Mouse (Mus musculus) adrenal gland, adult 18-20 months (tissue): ENCODE measurements around the gene Rere. TPM values are rescaled to one million over a fixed set of nuclear protein-coding genes. Genes with fewer than 3 reads are reported as not detected.

Source experiments
- DNase-seq, 2 experiments: peaks; one replicate each; pipeline ENCODE4 v3.0.0; 2021 to 2022; ENCODE audit warnings: low spot score in 2 of 2
- total RNA-seq, 2 experiments: library from RNA; stranded (reverse); gene quantifications; 1 replicate in 1 of 2; 2 replicates in 1 of 2; pipeline ENCODE4 v1.2.3; 2021

Gene Rere
- total RNA-seq, 2 experiments from 2014 or later, result 87.8 to 100 TPM

DNA sequence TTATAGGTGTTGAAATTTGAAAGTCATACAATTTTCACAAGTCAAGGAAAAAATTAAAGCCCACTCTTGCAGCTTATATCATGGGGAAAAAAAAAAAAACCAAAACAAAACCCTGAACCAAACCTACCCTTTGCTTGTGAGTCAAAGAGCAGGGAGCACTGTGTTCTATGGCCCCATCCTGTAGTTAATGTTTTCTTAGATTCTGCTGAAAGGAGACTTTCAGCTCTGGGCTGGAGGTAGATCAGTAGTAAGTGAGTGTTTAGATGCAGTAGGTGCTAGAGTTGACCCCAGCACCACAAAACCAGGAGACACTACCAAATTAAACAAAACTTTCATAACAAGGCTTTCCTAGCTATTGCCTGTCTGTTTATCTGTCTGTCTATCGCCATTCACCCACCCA lies 133.3 kb downstream of the Rere start:
- no peak for DNase-seq

DNA sequence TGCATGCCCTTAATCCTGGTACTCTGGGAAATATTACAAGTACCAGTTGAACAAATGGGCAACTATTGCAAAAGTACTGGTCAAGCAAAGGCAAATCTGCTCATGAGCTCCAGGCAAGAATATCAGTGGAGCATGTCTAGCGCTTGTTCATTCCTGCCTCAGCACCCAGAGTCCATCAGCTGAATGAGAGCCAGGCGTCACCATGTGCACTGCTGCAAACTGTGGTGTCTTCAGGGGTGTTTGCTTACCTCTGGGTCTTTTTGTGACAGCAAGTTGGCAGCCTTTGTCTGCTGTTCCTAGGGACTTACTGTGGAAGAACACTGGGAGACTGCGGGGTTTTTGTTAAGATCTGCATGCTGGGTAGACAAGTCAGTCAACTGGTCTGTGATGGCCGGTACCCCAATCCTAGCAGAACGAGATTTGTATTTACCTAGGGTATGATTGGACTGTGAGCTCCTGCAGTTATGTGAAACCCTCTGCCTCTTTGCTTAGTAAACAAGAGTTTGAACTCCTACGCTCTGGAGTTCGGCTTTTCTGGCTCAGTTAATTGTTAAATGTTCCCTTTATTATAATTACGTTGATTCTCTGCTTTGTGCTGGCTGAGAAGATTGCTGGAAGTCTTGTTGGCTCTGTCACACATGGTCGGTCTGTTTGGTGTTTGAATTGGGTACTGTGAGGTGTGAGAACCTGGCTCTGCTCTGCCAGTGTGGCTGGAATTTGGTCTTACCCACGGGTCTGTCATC lies 134.0 kb downstream of the Rere start:
- no peak for DNase-seq

DNA sequence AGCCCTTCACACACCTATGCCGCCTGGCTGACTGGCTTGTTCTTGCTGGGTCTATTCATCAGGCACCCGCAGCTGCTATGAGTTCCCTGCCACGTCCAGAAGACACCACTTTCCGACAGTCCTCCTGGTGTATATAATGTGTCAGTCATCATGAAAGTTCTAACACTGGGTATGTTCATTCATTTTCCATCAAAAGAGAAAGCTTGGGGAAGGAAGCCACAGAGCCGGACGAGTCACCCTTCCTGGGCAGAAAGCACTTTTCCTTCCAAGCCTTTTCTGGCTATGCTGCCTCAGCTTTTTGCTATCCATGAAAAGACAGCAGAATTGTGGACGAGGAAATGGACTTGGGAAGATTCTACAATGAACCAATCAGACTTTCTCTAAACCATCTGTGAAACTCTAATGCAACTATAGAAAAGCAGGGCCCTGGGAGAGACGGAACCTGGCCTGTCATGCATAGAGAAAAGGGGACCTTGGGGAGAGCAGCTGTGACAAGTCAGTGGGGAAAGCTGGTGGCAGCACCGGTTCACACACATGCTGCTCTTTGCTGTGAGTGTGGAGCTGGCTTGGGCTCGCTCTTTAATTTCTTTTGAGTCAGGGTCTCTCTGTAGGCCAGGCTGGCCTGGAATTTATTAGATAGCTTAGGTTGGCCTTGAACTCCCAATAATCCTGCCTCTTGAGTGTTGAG lies 139.3 kb downstream of the Rere start:
- DNase-seq, result no peak

DNA sequence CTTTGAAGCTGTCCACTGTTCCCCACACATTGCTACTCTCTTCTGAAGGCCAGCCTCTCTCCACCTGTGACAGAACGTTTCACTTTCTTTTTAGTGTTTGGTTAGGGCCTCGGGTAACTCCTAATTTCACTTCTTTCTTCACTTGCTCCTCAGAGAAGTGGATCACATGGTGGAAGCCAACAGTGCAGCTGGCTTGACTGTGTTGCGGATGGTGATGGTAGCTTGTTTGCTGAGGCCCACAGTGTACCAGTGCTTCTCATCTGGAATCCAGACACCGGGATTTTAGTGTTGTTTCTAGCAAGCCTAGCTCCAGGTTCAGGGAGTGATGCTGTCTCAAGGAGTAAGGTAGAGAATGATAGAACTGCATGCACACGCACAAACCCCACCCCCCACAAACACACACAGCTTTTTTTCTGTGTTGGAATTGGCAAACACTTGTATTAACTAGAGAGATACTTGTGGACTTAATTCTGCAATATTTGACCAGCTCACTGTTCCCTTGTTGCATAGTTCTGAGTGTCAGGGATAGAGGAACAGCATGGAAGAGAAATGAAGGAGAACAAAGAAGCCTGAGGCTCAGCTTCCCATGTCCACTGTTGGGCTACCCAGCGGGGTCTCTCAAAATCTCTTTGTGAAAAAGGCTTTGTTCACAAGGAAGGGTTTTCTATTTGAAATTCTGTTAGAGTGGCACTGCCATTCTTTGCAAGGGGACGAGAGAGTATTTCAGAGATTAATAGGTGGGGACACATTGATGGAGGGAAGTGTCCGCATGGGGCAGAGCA lies 144.8 kb downstream of the Rere start:
- no peak for DNase-seq

DNA sequence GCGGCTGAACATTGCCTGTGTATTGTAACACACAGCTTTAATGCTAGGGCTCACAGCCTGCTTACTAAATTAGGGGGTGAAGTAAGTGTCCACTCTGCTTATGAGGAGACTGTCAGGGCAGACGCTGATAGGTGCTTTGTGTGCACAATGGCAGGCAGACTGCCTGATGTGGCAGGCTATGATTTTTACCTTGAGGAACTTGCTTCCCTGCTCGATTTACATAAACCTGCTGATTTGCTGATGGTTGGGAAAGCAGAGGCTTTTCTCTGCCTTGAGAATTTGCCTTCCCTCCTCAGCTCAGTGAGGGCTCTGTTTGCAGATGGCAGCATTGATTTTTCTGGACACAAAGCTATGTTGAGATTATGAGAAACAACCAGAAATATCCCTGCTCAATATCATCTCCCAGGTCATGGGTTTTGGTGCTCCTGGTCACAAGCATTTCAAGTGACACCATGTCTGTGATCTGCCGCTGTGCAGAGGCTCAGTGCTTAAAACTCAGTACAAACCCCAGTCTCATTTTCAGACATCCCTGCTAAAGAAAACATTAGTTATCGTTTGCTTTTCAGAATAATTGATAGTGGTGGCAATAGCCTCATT lies 145.5 kb downstream of the Rere start:
- DNase-seq, result no peak

DNA sequence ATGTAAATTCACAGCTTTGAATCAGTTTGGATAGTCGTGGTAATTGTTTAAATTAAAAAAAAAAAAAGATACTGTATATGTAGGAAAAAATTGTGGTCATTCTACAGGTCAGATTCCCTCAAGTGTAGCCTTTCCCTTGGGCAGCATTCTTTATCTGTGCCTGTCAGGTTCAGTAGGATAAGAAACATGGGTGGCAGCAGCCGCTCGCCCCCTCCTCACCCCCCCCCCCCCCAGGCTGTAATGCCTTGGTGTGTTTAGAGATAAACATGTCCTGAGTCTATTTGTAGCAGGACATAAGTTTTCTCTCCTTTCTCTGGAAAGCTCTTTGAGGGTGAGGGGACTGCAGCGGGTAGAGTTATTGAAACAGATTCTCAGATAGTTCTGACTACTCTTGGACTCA lies 147.3 kb downstream of the Rere start:
- no peak for DNase-seq

DNA sequence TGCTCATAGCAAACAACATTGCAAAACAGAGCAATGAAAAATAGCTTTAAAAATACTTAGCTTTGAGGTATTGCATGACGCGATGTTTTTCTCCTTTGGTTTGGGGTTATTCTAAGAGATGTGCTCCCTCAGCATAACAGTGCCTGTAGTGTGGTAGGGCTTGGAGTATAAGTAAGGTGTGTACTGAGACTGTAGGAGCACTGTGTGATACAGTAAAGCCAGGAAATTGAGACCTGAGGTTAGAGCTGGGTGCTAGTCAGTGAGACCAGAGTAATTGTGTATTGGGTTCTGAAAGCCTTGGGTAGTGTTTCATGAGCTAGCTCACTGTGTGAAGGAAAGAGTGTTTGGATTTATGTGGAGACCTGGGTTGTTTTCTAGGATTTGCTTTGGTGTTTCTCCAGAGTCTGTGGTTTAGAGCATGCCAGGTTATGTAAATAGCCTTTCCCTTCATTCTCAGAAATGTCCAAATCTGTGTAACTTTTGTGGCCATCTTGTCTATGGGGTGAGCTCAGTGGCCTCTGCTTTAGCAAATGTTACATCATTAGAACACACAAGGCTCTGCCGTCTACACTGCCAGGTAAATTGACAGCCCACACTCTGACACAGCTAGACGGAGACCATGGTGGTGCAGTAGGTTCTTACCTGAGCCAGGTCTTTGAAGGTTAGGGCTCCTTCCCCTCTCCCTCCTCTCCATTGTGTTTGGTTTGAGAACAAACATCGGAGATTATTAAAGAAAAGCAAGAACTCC lies 152.6 kb downstream of the Rere start:
- no peak for DNase-seq

DNA sequence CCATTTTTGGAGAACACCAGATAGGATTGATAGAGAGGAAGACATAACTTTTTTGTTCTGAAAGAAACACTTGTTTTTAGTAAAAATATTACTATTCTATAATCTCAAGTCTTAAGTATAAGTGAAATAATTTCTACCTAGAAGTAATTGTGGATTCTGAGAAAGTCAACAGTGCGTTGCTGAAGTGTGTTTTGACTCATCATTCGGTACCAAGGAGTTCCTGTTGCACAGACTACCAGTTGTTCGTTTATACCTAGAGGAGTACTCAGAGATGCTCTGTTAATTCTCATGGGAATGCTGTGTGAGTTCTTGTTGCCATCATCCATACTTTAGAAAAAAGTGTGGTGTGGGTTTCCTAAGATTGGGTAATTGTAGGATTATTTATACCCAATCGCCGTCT lies 154.1 kb downstream of the Rere start:
- no peak for DNase-seq

DNA sequence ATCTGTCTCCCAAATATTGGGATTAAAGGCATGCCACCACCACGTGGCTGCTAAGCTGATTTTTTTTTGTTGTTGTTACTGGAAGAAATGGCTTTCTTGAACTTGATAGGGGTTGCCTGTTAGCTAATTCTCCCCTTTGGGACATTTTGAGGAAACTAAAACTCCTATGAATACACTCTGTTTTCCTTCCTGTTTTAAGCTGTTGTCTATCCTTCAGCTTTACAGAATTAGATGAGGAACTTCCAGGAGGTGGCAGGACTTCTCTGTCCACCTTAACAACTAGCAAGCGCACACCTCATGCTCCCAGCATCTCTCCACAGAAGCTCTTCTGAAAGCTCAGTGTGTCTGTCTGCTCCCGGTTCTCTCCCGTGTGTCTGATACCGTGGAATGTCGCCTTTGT lies 157.2 kb downstream of the Rere start:
- no peak for DNase-seq

DNA sequence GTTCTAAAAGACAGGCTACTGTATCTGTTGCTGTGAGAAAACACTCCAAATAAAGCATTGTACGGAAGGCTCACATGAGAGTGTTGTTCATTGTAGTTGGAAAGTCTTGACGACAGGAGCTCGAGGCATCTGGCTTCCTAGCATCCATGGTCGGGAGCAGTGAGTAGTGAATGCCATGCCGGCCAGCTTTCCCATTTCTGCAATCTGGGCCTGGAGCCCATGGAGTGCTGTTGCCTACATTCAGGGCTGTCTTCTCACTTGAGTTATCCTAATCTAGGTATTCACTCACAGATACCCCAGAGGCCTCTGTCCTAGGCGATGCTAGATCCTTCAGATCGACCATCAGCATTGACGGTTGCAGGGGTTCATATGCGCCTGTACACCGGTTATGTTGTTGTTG lies 160.5 kb downstream of the Rere start:
- no peak for DNase-seq

DNA sequence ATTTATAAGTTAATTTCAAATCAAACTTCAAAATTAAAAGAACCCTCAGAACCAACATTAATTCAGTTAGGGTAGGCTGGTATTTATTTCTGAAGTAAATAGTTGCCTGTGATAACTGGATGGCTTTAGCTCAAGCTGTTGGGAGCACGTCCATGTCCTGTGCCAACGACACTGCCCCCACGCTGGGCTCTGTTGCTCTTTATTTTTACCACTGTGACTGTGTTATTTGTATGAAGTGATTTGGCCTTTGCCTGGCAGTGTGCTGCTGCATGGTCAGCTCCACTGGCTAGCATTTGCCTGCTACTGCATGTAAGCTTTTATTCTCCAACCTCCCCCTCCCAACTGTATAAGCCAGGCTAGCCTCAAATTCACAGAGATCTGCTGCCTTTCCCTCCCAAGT lies 162.6 kb downstream of the Rere start:
- DNase-seq, result no peak

DNA sequence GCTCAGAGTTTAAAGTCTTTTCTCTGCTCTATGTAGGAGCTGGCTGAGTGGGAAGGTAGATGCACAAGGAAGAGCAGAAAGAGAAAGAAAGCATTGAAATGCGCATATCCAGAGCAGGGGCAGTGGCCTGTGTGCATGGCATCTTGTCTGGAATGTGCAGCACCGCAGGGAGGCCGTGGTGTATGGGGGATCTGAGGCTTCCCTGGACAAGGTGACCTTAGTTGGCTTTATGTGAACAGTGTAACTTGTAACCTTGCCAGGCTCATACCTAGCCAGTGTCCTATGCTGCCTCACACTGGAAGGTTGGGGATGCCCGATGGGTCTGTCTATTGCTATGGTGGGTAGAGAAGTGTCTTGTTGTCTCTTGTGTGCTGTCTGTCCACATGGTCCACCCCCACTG lies 165.2 kb downstream of the Rere start:
- no peak for DNase-seq

DNA sequence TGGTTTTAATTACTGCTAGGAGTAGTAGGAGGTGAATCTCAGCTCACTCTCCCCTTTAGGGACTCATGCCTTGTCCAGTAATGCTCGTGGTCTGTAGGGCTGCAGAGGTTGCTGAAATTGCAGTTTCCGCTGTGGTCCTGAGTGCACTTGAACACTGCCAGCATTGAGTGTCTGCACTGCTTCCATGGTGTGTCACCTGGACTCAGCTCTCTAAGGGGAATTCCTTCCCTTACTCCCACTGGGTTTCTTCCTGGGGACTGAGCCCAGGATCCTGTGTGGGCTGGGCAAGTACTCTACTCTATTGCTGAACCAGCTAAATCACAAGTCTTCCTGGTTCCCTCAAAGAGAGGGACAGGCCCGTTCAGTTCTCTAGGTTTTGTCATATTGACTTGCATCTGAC lies 166.1 kb downstream of the Rere start:
- DNase-seq, result no peak

DNA sequence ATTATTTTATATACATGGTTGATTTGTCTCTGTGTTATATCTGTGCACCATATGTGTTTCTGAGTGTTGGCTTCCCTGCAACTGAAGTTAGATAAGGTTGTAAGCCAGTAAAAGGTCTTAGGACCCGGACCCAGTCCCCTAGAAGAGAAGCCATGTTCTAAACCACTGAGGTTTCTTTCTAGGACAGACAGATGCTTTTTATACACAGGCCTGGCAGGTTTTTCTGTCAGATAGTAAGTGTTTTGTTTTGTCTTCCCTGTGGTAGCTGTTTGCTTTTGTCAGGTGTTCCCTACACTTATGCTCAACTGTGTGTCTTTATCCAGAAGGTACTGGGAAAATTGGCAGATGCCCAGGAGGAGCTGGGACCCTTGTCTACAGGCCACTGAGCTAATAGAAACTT lies 167.0 kb downstream of the Rere start:
- no peak for DNase-seq

DNA sequence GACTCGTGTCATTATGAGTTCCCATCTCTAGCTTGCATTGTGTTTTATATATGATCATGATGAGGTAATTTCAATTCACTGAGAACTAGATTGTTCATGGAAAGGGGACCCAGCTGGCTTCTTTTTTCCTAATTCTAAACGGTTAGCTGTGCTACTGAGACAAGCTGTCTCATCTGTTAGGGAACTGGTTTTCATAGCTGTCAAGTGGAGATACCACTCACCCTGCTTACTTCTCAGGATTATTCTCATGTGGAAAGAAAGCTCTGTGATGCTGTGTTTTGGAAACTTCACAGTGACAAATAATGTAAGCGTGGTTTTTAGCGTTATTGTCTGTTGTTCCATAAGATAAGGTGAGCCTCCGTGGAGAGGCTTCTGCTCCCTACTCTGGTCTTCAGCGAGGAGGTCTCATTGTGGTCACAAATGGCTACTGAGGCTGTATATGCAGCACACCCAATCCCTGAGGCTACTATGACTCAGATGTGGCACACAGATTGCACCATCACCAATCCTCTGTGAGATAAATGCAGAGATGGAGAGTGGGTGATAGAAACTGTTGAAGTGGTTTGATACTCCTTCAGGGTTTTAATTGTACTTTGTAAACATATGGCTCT lies 168.7 kb downstream of the Rere start:
- DNase-seq, result no peak

DNA sequence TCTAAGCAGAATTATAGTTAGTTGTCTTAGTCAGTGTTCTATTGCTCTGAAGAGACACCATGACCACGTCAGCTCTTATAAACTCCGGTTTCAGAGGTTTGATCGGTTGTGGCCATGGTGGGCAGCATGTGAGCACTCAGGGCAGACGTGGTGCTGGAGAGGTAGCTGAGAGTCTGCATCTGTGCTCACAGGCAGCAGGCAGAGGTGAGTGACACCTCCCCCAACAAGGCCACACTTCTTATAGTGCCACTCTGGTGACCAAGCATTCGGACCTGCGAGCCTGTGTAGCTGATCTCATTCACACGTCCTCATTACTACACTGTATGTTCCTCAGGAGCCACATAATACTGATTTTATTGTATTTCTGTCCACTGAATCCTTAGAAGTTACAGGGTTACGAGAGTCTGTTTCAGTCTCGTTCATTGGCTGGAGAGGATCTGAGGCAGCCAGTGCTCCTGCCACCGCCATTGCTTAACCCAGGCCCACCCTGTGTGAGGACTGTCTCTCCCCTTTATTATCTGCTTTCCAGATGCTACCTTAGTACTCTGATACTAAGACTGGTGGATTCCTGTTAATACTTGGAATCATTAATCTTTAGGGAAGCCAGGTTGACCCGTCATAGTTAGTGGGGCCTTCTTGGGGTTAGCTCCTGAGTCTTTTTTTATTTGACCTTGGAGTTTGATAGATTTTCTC lies 170.9 kb downstream of the Rere start:
- no peak for DNase-seq

DNA sequence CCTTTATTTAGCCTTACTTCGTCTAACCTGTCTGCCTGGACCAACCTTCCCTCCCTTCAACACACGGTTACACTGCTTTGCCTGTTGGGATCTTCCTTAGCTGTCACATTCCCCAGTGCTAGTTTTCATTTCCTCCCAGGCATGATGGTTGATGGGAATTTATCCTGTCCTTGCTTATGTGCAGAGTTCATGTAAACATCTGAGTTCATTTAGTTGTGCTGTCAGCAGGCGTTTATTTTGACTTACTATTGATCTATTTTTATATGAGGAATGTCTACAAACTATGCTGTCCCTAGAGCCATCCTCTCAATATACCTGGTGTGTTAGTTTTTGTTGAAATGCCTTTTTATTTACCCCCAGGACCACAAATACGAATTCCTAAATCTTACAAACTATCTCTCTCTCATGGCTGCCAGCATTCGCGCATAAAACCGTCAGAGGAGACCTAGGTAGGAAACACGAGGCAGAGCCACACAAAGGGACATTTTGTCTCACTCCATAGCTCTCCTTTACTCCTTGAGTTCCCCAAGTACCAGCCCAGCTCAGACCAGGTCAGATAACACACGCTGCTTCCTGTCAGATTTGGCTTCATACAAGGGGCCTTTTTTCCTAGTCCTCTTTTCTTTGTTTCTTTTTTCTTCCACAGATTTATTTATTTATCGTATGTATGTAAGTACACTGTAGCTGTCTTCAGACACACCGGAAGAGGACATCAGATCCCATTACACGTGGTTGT lies 173.3 kb downstream of the Rere start:
- no peak for DNase-seq

DNA sequence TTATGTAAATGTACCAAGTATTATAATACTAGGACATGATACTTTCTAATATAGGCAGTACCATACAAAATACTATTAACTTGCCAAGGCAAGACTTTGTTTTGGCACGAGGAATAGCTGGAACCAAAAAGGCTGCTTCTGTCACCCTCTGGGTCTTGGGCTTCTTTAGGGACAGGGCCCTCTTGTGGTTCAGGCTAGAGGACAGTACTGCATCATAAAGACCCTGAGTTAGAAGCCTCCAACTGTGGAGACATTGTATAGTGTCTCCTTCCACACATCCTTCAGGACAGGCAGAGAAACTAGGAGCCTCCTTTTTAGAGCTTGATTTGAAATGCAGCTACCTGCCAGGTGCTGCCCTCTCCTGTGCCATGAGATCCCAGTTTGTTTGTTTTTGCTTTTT lies 174.3 kb downstream of the Rere start:
- DNase-seq, result no peak

DNA sequence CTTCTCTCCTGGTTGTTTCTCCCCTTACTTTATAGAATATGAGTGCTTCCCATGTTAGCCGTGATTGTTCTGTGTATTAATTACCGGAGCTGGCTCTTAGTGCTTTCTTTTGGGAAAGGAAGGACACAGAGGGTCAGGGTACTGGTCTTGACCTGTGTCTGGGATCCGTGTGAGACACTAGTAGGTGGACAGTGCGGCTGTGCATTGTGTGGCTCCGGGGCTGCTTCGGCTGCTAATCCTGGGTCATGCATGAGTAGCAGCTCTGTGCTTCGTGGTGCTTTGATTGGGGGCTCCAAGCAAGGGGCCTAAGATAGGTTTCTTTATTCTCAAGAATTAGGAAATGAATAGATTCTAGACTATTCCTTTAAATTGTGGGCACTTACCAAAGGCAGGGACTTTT lies 175.0 kb downstream of the Rere start:
- no peak for DNase-seq
